Mouse (Mus musculus): ENCODE data around the gene Slc4a10.
"Not testable (repeated sequence)": the region's sequence is repeated elsewhere in the genome, so short reads cannot be mapped to it uniquely, and the experiment has no call there.

The Slc4a10 gene

GRCm38 (mm10) chr2:62046421-62046845, at the start of gene Slc4a10:
TSS of gene Slc4a10 (plus strand) at chr2:62046462.
- DNase-seq (ENCODE audit: low read depth, low spot score), result peak; percentile 4

DNA sequence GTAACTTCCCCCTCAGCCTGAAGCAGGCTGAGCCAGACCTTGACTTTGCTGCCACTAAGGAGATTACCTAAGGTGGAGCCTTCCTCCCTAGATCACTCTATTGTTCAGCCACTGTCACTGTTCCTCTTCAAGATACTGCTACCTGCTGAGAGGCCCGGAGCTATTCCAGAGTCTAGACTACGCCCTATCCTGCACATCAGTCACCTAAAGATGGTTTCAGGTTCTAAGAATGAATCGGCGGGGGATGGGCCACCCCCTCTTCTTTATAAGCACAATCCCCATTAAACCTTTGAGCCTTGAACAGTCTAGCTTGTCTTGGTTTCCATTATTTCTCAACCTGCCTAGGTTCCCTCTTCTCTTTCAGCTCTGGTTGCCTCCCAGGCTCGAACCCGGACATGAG, 45.0 kb upstream of the Slc4a10 start:
- not testable (repeated sequence) for DNase-seq (ENCODE audit: low read depth, low spot score)

DNA sequence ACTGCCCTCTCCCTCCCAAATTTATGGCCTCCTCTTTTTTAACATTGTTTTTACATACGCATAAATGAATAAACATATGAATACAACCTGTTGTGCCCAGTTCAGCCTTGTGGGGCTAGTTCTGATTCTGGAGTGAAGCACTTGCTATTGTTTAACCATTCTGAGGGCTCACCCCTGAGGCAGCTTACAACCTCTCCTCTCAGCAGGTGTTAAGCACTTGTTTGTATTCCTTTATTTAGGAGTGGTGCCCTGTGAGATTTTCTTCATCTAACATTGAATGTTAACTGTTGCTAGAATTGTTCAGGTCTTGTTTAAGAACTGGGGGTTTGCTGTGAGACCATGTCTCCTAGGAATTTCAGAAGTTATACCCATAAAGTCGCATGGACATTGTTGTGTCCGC, 28.1 kb upstream of the Slc4a10 start:
- DNase-seq (ENCODE audit: low read depth, low spot score), result no peak

DNA sequence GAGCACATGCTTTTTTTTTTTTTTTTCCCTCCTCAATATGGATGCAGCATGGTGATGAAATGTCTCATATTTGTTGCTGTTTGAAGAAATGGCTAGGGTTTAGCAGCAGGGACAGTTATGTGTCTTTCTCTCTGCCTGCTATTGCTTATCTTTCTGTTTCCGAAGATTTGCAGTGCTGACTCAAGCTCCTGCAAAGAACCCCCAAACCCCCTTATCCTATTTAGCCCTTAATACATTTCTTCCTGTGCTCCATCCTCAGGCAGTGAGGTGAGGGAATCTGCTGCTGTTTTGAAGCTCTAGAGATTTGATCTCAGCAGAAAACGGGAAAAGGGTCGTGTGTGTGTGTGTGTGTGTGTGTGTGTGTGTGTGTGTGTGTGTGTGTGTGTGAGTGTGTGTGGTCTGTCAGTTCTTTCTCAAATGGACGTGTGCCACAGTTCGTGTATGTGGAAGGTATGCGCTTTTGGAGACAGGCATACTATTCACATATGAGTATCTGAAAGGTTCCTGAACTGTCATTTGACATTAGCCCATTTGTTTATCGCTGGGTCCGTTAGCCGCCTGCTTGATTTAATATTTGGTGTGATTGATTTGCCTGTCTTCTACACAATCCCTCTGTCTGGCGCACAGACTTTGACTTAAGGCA, 720 bp downstream of the Slc4a10 start:
- DNase-seq (ENCODE audit: low read depth, low spot score), result peak; percentile 9

DNA sequence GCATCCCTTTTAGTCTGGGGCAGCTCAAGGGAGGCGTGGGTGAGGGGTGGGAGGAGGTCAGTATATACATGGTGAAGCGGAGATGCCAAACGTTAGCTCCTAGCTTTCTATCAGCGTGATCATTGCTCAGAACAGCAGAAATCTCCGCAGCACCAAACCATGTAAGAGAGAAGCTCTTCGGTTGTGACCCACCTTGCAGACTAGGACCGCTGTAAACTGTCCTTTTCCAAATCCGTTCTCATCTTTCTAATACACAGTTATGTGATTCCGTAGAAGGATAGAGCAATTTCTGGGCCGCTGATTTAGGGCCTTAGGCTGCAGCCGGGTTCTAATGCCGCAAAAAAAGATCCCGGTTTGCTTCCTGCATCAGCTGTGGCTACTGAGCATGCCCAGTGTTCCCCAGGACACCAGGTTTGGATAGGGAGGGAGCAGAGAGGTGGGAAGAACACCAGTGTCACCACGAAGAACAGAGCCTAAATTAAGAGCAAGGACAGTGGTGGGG, 1.3 kb downstream of the Slc4a10 start:
- DNase-seq (ENCODE audit: low read depth, low spot score), result peak; percentile 36

DNA sequence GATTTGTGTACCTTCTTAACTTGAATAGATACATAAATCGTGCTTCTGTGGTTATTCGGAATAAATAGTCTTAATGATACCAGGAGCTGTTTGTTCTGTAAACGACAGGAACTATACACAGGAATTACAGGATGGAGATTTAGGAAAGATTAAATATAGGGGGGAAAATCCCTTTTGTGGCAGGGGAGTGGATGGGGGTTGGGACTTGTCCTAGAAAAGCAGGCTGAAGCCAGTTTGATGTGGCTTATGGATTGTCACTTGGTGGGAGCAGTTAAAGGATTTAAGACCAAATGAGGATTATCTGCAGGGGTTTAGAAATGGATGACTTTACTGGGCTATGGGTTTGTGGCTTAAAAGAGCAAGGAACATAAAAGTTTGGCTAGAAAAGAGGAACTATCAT, 1.9 kb downstream of the Slc4a10 start:
- DNase-seq (ENCODE audit: low read depth, low spot score), result peak; percentile 28

DNA sequence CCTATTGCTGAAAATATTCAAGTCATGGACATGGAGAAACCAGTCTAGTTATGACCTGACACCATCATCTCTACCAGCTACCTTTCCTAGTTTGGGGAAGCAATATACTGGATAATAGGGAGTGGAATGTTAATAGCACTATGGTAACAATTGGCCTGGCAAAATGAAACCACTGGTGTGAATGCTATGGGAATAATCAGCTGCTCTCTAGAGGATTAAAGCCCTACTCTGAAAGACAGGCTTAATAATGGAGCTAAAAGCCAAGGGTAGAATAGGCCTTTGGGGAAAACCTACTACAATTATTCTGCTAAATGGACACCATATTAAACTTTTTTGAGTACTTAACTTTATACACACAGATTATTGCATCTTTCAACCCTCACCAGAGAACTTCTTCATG, 30.2 kb downstream of the Slc4a10 start:
- DNase-seq (ENCODE audit: low read depth, low spot score), result no peak

- no peak for DNase-seq (ENCODE audit: low read depth, low spot score)
Observed at GRCm38 (mm10) chr2:62087566-62087965, 41.3 kb downstream of the Slc4a10 start.

- no peak for DNase-seq (ENCODE audit: low read depth, low spot score)
Observed at GRCm38 (mm10) chr2:62088715-62089114, 42.5 kb downstream of the Slc4a10 start.

DNA sequence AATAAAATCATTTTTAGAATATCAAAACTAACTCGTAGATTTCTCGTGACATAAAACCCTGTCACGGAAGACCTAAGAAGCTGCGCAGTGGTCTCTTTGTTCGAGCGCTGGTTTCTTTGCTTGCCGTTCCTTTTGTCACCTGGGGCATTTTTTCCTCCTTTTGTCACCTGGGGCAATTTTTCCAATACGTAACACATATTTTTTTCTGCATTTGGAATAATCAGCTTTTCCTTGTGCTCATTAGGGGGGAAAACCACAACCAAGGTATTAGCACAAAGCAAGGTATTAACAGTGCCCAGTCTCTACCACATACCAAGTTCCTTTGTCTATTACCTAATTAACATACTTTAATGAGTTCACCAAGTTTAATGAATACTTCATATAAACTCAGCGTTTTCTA, 42.9 kb downstream of the Slc4a10 start:
- no peak for DNase-seq (ENCODE audit: low read depth, low spot score)

GRCm38 (mm10) chr2:62100526-62100925, 54.3 kb downstream of the Slc4a10 start:
- DNase-seq (ENCODE audit: low read depth, low spot score), result no peak

GRCm38 (mm10) chr2:62115346-62115745, 69.1 kb downstream of the Slc4a10 start:
- no peak for DNase-seq (ENCODE audit: low read depth, low spot score)

DNA sequence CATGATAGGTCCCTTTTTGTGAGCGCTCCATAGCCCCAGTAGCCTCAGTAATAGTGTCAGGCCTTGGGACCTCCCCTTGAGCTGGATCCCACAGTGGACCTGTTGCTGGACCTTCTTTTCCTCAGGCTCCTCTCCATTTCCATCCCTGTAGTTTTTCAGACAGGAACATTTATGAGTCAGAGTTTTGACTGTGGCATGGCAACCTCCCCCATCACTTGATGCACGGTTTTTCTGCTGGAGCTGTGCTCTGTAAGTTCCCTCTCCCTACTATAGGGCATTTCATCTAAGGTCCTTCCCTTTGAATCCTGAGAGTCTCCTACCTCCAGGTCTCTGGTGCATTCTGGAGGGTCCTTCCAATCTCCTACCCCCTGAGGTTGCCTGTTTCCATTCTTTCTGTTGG, 83.7 kb downstream of the Slc4a10 start:
- DNase-seq (ENCODE audit: low read depth, low spot score), result no peak

GRCm38 (mm10) chr2:62134911-62135310, 88.6 kb downstream of the Slc4a10 start:
- DNase-seq (ENCODE audit: low read depth, low spot score), result no peak

DNA sequence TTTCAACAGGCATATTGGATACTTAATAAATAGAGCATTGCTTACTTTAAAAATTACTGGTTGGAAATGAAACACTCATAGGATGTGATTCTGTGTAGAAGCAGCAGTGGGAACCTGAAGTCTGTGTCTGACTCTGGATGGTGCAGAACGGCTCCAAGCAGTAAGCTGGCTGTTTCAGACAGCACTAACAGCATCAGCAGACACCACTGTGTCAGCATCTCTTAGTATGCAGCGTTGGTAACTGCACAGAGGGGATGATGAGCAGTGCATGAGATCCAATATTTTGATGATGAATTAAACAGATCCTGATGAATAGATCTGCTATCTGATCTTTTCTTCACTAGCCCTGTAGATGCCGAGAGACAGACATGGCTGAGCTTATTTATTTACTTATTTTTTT, 101.4 kb downstream of the Slc4a10 start:
- no peak for DNase-seq (ENCODE audit: low read depth, low spot score)

GRCm38 (mm10) chr2:62149421-62149820, 103.2 kb downstream of the Slc4a10 start:
- no peak for DNase-seq (ENCODE audit: low read depth, low spot score)

DNA sequence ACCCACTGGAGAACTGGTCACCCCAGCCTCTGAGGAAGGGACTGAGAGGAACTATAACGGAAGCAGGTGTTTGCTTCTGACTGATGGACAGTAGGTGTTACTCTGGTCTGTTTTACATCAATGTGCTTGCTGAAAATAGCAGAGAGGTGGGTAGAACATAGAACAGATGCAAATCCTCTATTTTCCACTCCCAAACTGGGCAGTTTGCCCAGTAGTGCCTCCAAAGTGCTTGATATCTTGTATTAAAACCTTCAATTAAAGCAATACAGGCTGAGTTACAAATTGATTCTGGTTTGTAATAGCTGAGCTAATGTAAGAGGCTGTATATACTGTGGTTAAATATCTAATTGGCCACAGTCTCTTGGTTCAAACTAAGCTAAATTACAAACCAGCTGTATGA, 104.6 kb downstream of the Slc4a10 start:
- DNase-seq (ENCODE audit: low read depth, low spot score), result no peak

GRCm38 (mm10) chr2:62210109-62210508, 163.8 kb downstream of the Slc4a10 start:
- DNase-seq (ENCODE audit: low read depth, low spot score), result no peak

GRCm38 (mm10) chr2:62211106-62211505, 164.8 kb downstream of the Slc4a10 start:
- DNase-seq (ENCODE audit: low read depth, low spot score), result no peak

GRCm38 (mm10) chr2:62227563-62227962, 181.3 kb downstream of the Slc4a10 start:
- DNase-seq (ENCODE audit: low read depth, low spot score), result no peak

- no peak for DNase-seq (ENCODE audit: low read depth, low spot score)
Observed at GRCm38 (mm10) chr2:62231271-62231670, 185.0 kb downstream of the Slc4a10 start.

DNA sequence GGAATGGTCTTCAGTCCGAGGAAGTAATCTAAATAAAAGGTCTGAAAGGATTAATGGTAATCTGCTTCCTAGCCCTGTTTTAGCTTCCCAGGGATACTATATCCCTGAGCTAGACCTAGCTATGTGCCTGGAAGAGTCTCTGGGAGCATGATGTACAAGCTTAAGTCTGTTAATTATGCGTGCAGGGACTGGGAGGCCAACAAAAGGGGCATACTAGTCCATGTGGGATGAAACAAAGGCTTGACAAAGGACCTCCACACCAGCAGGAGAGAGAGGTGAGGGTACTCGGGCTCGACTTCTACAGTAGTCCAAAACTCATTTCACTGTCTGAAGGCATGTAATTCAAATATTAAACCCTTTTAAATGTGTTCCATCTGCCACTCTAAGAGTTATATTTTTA, 197.9 kb downstream of the Slc4a10 start:
- no peak for DNase-seq (ENCODE audit: low read depth, low spot score)

- DNase-seq (ENCODE audit: low read depth, low spot score), result no peak
Observed at GRCm38 (mm10) chr2:62268467-62268866, 222.2 kb downstream of the Slc4a10 start.

- DNase-seq (ENCODE audit: low read depth, low spot score), result no peak
Observed at GRCm38 (mm10) chr2:62271840-62272239, 225.6 kb downstream of the Slc4a10 start.

Data from retina, postnatal 7 days (tissue).